24 mouse cellular contexts compared by ENCODE assay signal in the genomic region with DNA sequence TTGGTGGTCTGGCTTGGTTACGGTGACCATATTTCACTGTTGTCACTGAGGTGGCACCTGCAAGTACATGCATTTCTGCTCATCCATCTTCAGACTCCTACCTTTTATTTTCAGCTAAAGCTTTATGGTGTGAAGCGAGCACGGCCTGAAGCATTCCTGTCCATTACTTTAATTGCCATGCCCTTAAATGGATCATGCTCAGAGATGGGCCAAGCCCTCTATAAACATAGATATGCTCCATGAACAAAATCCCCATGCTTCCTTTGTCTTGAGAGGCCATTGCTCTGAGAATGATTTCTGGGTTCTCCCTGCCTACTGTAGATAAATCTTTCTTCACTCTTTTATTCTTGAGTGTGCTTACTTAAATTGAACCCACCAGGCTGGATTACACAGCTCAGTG. TPM values are rescaled to one million over a fixed set of nuclear protein-coding genes. Genes with fewer than 3 reads are reported as not detected.
A peak's percentile ranks its signal among the peaks of the same experiment; 100 is the strongest.
DNase-seq lines count a peak whose midpoint lies in the region; ATAC-seq lines count a peak whose summit lies in the region.
"Had no signal": no experiment of that assay in that cellular context is flagged by ENCODE, and none has a peak within 500 bp of the region (broad histone marks: within the 10 kb centered on the region; RNA-seq: fewer than 3 reads in every experiment).

No protein-coding gene starts in this region.

- no peak overlapping the region for H3K27ac ChIP-seq in kidney, embryonic 14.5 days (ENCODE audit: low read depth, low read length)
- H3K27ac ChIP-seq in kidney, embryonic 16.5 days (ENCODE audit: low read length) = no peak overlapping the region
- no peak overlapping the region for H3K27ac ChIP-seq in liver, embryonic 13.5 days
- no peak overlapping the region for H3K27ac ChIP-seq in liver, embryonic 12.5 days
- H3K27ac ChIP-seq: embryonic facial prominence, embryonic 10.5 days; embryonic facial prominence, embryonic 12.5 days; forebrain, embryonic 13.5 days; forebrain, embryonic 15.5 days had no signal

- H3K36me3 ChIP-seq in kidney, embryonic 14.5 days (ENCODE audit: control insufficient read depth, insufficient read depth, low read length) = no peaks in the 10 kb centered on the region
- H3K36me3 ChIP-seq in kidney, embryonic 16.5 days (ENCODE audit: insufficient read depth, low read length) = no peaks in the 10 kb centered on the region
- H3K36me3 ChIP-seq in liver, embryonic 13.5 days = no peaks in the 10 kb centered on the region
- H3K36me3 ChIP-seq in liver, embryonic 12.5 days = no peaks in the 10 kb centered on the region; the same call in 1 of the 2 replicates
- H3K36me3 ChIP-seq: embryonic facial prominence, embryonic 10.5 days; embryonic facial prominence, embryonic 12.5 days; forebrain, embryonic 15.5 days had no signal

- no peaks in the 10 kb centered on the region for H3K9me3 ChIP-seq in kidney, embryonic 14.5 days (ENCODE audit: control insufficient read depth, low read length)
- no peaks in the 10 kb centered on the region for H3K9me3 ChIP-seq in kidney, embryonic 16.5 days (ENCODE audit: low read length)
- no peaks in the 10 kb centered on the region for H3K9me3 ChIP-seq in liver, embryonic 13.5 days (replicated peaks)
- H3K9me3 ChIP-seq in liver, embryonic 12.5 days (replicated peaks) = no peaks in the 10 kb centered on the region
- H3K9me3 ChIP-seq: embryonic facial prominence, embryonic 10.5 days; embryonic facial prominence, embryonic 12.5 days; forebrain, embryonic 13.5 days; forebrain, embryonic 15.5 days; G1E had no signal

- no peak for DNase-seq in kidney, postnatal 36 days
- DNase-seq in kidney, adult 8-10 months = no peak
- DNase-seq in liver, embryonic 13.5 days = no peak
- DNase-seq: adrenal gland, adult 8-10 months; adrenal gland, postnatal 14 days; adrenal gland, postnatal 36 days; B cell, adult 2 months; cerebellum, adult 11-12 months; cerebellum, adult 2 months; cerebellum, adult 9-10 months; cerebellum, postnatal 10 days; cerebellum, postnatal 25 days had no signal

- H3K4me3 ChIP-seq in kidney, embryonic 14.5 days (ENCODE audit: low read length) = no peak overlapping the region
- no peak overlapping the region for H3K4me3 ChIP-seq in kidney, embryonic 16.5 days (ENCODE audit: low read length)
- H3K4me3 ChIP-seq in liver, embryonic 13.5 days (replicated peaks) = no peak overlapping the region
- H3K4me3 ChIP-seq in liver, embryonic 12.5 days = no peak overlapping the region
- H3K4me3 ChIP-seq: embryonic facial prominence, embryonic 10.5 days; embryonic facial prominence, embryonic 12.5 days; forebrain, embryonic 13.5 days; forebrain, embryonic 15.5 days had no signal

- H3K4me2 ChIP-seq in kidney, embryonic 14.5 days (replicated peaks; ENCODE audit: low read depth, low read length) = no peak overlapping the region
- H3K4me2 ChIP-seq in kidney, embryonic 16.5 days (replicated peaks; ENCODE audit: low read depth, low read length) = no peak overlapping the region
- H3K4me2 ChIP-seq in liver, embryonic 13.5 days = no peak overlapping the region
- no peak overlapping the region for H3K4me2 ChIP-seq in liver, embryonic 12.5 days
- H3K4me2 ChIP-seq: embryonic facial prominence, embryonic 12.5 days; forebrain, embryonic 13.5 days; forebrain, embryonic 15.5 days had no signal

- WGBS in kidney, embryonic 14.5 days = 31% methylated on average over 3 of the region's 3 CpGs
- WGBS in kidney, embryonic 16.5 days = 34% methylated on average over 3 of the region's 3 CpGs
- 91% methylated on average over 3 of the region's 3 CpGs for WGBS in liver, embryonic 13.5 days (ENCODE audit: insufficient replicate concordance)
- 89% methylated on average over 3 of the region's 3 CpGs for WGBS in liver, embryonic 12.5 days (ENCODE audit: insufficient replicate concordance)

- no peaks in the 10 kb centered on the region for H3K27me3 ChIP-seq in kidney, embryonic 14.5 days (ENCODE audit: control insufficient read depth, insufficient read depth, low read length)
- H3K27me3 ChIP-seq in kidney, embryonic 16.5 days (ENCODE audit: insufficient read depth, low read length) = no peaks in the 10 kb centered on the region
- H3K27me3 ChIP-seq in liver, embryonic 13.5 days = no peaks in the 10 kb centered on the region
- no peaks in the 10 kb centered on the region for H3K27me3 ChIP-seq in liver, embryonic 12.5 days (replicated peaks)
- H3K27me3 ChIP-seq: CH12.LX; embryonic facial prominence, embryonic 12.5 days; forebrain, embryonic 13.5 days; forebrain, embryonic 15.5 days; Patski had no signal

- no peaks in the 10 kb centered on the region for H3K4me1 ChIP-seq in kidney, embryonic 14.5 days (ENCODE audit: control insufficient read depth, insufficient read depth, low read length)
- no peaks in the 10 kb centered on the region for H3K4me1 ChIP-seq in kidney, embryonic 16.5 days (ENCODE audit: insufficient read depth, low read length)
- H3K4me1 ChIP-seq in liver, embryonic 13.5 days (replicated peaks) = peaks cover 30% of the 10 kb centered on the region
- peaks cover 20% of the 10 kb centered on the region for H3K4me1 ChIP-seq in liver, embryonic 12.5 days
- H3K4me1 ChIP-seq: embryonic facial prominence, embryonic 10.5 days; embryonic facial prominence, embryonic 12.5 days; forebrain, embryonic 13.5 days; forebrain, embryonic 15.5 days had no signal

- ATAC-seq in kidney, embryonic 14.5 days (ENCODE audit: low FRiP score, low TSS enrichment) = peak; percentile 83; the same call in 1 of the 2 replicates
- peak; percentile 49; the same call in 1 of the 2 replicates for ATAC-seq in kidney, embryonic 16.5 days (ENCODE audit: low FRiP score, low TSS enrichment)
- no peak for ATAC-seq in liver, embryonic 13.5 days (ENCODE audit: low read depth)
- ATAC-seq in liver, embryonic 12.5 days = no peak
- ATAC-seq: activated CD4-positive, CD25-positive, alpha-beta regulatory T cell, adult 4 months; CD4-positive, CD25-positive, alpha-beta regulatory T cell, adult 4 months; forebrain, embryonic 13.5 days; forebrain, embryonic 15.5 days; Patski had no signal

- H3K9ac ChIP-seq in kidney, embryonic 14.5 days (ENCODE audit: low read depth, low read length) = no peak overlapping the region
- no peak overlapping the region for H3K9ac ChIP-seq in kidney, embryonic 16.5 days (replicated peaks; ENCODE audit: low read length)
- 0 out of 2 replicates have a peak overlapping the region, but pooled peaks have one; percentile 6 for H3K9ac ChIP-seq in liver, embryonic 13.5 days
- no peak overlapping the region for H3K9ac ChIP-seq in liver, embryonic 12.5 days
- H3K9ac ChIP-seq: embryonic facial prominence, embryonic 12.5 days; forebrain, embryonic 13.5 days; forebrain, embryonic 15.5 days had no signal

RNA-seq across cellular contexts. Expression of gene Hist1h2be, which starts 16.5 kb away (rescaled TPM):
- 2.9 and 3.1 TPM in 2 replicates for polyA plus RNA-seq in kidney, embryonic 14.5 days (2014; fragmentation: Nextera tagmentation; extraction: Ambion mirVana)
- polyA plus RNA-seq in kidney, embryonic 16.5 days (2015; fragmentation: Nextera tagmentation; extraction: Ambion mirVana) = 3.2 and 3.3 TPM in 2 replicates
- 1.3 and 2.0 TPM in 2 replicates for polyA plus RNA-seq in liver, embryonic 13.5 days (2015; fragmentation: Nextera tagmentation; extraction: Ambion mirVana)
- polyA plus RNA-seq in liver, embryonic 12.5 days (2016; fragmentation: Nextera tagmentation; extraction: Ambion mirVana) = 2.1 and 2.2 TPM in 2 replicates

RNA-seq across cellular contexts. Expression of gene Hist1h1e, which starts 17.9 kb away (rescaled TPM):
- 17.6 and 20.4 TPM in 2 replicates for polyA plus RNA-seq in kidney, embryonic 14.5 days (2014; fragmentation: Nextera tagmentation; extraction: Ambion mirVana)
- 14.7 and 15.9 TPM in 2 replicates for polyA plus RNA-seq in kidney, embryonic 16.5 days (2015; fragmentation: Nextera tagmentation; extraction: Ambion mirVana)
- 24.3 and 26.2 TPM in 2 replicates for polyA plus RNA-seq in liver, embryonic 13.5 days (2015; fragmentation: Nextera tagmentation; extraction: Ambion mirVana)
- polyA plus RNA-seq in liver, embryonic 12.5 days (2016; fragmentation: Nextera tagmentation; extraction: Ambion mirVana) = 26.5 and 27.9 TPM in 2 replicates

RNA-seq across cellular contexts. Expression of gene Hist1h4d, which starts 23.1 kb away (rescaled TPM):
- polyA plus RNA-seq in kidney, embryonic 14.5 days (2014; fragmentation: Nextera tagmentation; extraction: Ambion mirVana) = 113 and 136 TPM in 2 replicates
- polyA plus RNA-seq in kidney, embryonic 16.5 days (2015; fragmentation: Nextera tagmentation; extraction: Ambion mirVana) = 102 TPM in 2 replicates
- 116 and 152 TPM in 2 replicates for polyA plus RNA-seq in liver, embryonic 13.5 days (2015; fragmentation: Nextera tagmentation; extraction: Ambion mirVana)
- polyA plus RNA-seq in liver, embryonic 12.5 days (2016; fragmentation: Nextera tagmentation; extraction: Ambion mirVana) = 128 and 134 TPM in 2 replicates

RNA-seq across cellular contexts. Expression of gene Hist1h3d, which starts 28.9 kb away (rescaled TPM):
- 12.0 and 14.7 TPM in 2 replicates for polyA plus RNA-seq in kidney, embryonic 14.5 days (2014; fragmentation: Nextera tagmentation; extraction: Ambion mirVana)
- 6.1 and 6.6 TPM in 2 replicates for polyA plus RNA-seq in kidney, embryonic 16.5 days (2015; fragmentation: Nextera tagmentation; extraction: Ambion mirVana)
- 5.9 and 7.2 TPM in 2 replicates for polyA plus RNA-seq in liver, embryonic 13.5 days (2015; fragmentation: Nextera tagmentation; extraction: Ambion mirVana)
- polyA plus RNA-seq in liver, embryonic 12.5 days (2016; fragmentation: Nextera tagmentation; extraction: Ambion mirVana) = 5.3 and 6.2 TPM in 2 replicates
- polyA plus RNA-seq: activated CD4-positive, CD25-positive, alpha-beta regulatory T cell, adult 4 months; CD4-positive, CD25-positive, alpha-beta regulatory T cell, adult 4 months had no signal

RNA-seq across cellular contexts. Expression of gene Hist1h2ad, which starts 30.3 kb away (rescaled TPM):
- polyA plus RNA-seq in kidney, embryonic 14.5 days (2014; fragmentation: Nextera tagmentation; extraction: Ambion mirVana) = 2.9 and 5.3 TPM in 2 replicates
- 2.5 and 3.0 TPM in 2 replicates for polyA plus RNA-seq in kidney, embryonic 16.5 days (2015; fragmentation: Nextera tagmentation; extraction: Ambion mirVana)
- 1.2 and 4.3 TPM in 2 replicates for polyA plus RNA-seq in liver, embryonic 13.5 days (2015; fragmentation: Nextera tagmentation; extraction: Ambion mirVana)
- 1.2 and 3.1 TPM in 2 replicates for polyA plus RNA-seq in liver, embryonic 12.5 days (2016; fragmentation: Nextera tagmentation; extraction: Ambion mirVana)

Comparison
In these comparisons a context has a peak if more than half of its experiments do, and no peak if none do; other contexts are left out.
1. ATAC-seq: peak in kidney, embryonic 14.5 days (single experiment) and kidney, embryonic 16.5 days (single experiment); none in liver, embryonic 13.5 days (single experiment) and liver, embryonic 12.5 days (single experiment).